Mouse (Mus musculus) ES-Bruce4 (cell line): ENCODE results near the gene Card14. TPM values are rescaled to one million over a fixed set of nuclear protein-coding genes. Genes with fewer than 3 reads are reported as not detected.

ENCODE experiments used
- H3K27ac ChIP-seq: 2 replicates; pipeline ENCODE4 v1.5.1; 2012; ENCODE audit warnings: low read length, inconsistent platforms; ENCODE audit not compliant: insufficient read depth
- H3K27me3 ChIP-seq: 2 replicates; pipeline ENCODE4 v1.6.1; 2012; ENCODE audit warnings: mild to moderate bottlenecking, low read length, inconsistent platforms; ENCODE audit not compliant: control insufficient read depth, poor library complexity, insufficient read depth, severe bottlenecking
- H3K36me3 ChIP-seq: 2 replicates; pipeline ENCODE4 v1.6.1; 2012; ENCODE audit warnings: inconsistent platforms, mild to moderate bottlenecking, low read length, moderate library complexity; ENCODE audit not compliant: control insufficient read depth, poor library complexity, insufficient read depth, severe bottlenecking
- H3K4me1 ChIP-seq: one replicate; pipeline ENCODE4 v1.8.1; 2011; ENCODE audit warnings: low read length; ENCODE audit not compliant: control insufficient read depth, insufficient read depth
- H3K4me3 ChIP-seq: 2 replicates; pipeline ENCODE4 v1.5.1; 2011; ENCODE audit warnings: low read depth, mild to moderate bottlenecking, low read length
- H3K9ac ChIP-seq: 2 replicates; pipeline ENCODE4 v1.6.1; 2012; ENCODE audit warnings: low read depth, mild to moderate bottlenecking, inconsistent platforms; ENCODE audit not compliant: poor library complexity, severe bottlenecking
- H3K9me3 ChIP-seq: replicated peaks from 2 replicates; pipeline ENCODE4 v1.6.1; 2012; ENCODE audit warnings: mild to moderate bottlenecking, low read length, inconsistent platforms; ENCODE audit not compliant: control insufficient read depth, poor library complexity, insufficient read depth, severe bottlenecking
- CTCF ChIP-seq: IDR thresholded peaks from one replicate; pipeline ENCODE4 v1.8.1; 2011; ENCODE audit warnings: low read depth, low read length
- EP300 ChIP-seq: IDR thresholded peaks from 2 replicates; pipeline ENCODE4 v1.6.1; 2011; ENCODE audit warnings: low read depth, low read length; ENCODE audit not compliant: insufficient read depth
- POLR2A ChIP-seq: IDR thresholded peaks from one replicate; pipeline ENCODE4 v1.8.1; 2011; ENCODE audit warnings: low read length; ENCODE audit not compliant: insufficient read depth
- polyA plus RNA-seq: library from polyadenylated mRNA; stranded (reverse); fragments of >200 nt; gene quantifications from 2 replicates; pipeline ENCODE4 v1.2.4, GENCODE M21; 2011; ENCODE audit warnings: low read depth; ENCODE audit not compliant: missing spikeins, insufficient read depth, insufficient read length

Gene Card14
- polyA plus RNA-seq, 1 experiment = not detected

- H3K9ac ChIP-seq = no peak overlapping the region
- H3K27me3 ChIP-seq = no peaks in the 10 kb centered on the region
- H3K27ac ChIP-seq = no peak overlapping the region
- H3K4me3 ChIP-seq = no peak overlapping the region
- no peaks in the 10 kb centered on the region for H3K36me3 ChIP-seq
- H3K4me1 ChIP-seq = no peaks in the 10 kb centered on the region
- no peaks in the 10 kb centered on the region for H3K9me3 ChIP-seq
- TF ChIP-seq CTCF (no peak), EP300 (no peak), POLR2A (no peak)
Measured at GRCm38 (mm10) chr11:119359089-119359488, 51.5 kb downstream of the Card14 start.

- peak overlapping the region; percentile 31 for H3K4me3 ChIP-seq
- TF ChIP-seq EP300 = no peak
- TF ChIP-seq CTCF = no peak
- H3K27me3 ChIP-seq = no peaks in the 10 kb centered on the region
- no peaks in the 10 kb centered on the region for H3K36me3 ChIP-seq
- no peaks in the 10 kb centered on the region for H3K9me3 ChIP-seq
- H3K4me1 ChIP-seq = no peaks in the 10 kb centered on the region
- H3K27ac ChIP-seq = no peak overlapping the region
- H3K9ac ChIP-seq = no peak overlapping the region
Measured at GRCm38 (mm10) chr11:119362769-119363533, 55.4 kb downstream of the Card14 start.

- Histone ChIP-seq H3K9ac (no peak overlapping the region), H3K4me3 (peak overlapping the region; percentile 31), H3K27ac (no peak overlapping the region)
Measured at GRCm38 (mm10) chr11:119363534-119364145, 56.1 kb downstream of the Card14 start.

GRCm38 (mm10) chr11:119375425-119375824, 67.9 kb downstream of the Card14 start:
- no peaks in the 10 kb centered on the region for H3K4me1 ChIP-seq
- no peaks in the 10 kb centered on the region for H3K36me3 ChIP-seq
- H3K4me3 ChIP-seq = no peak overlapping the region
- no peak for TF ChIP-seq POLR2A
- TF ChIP-seq CTCF = no peak
- TF ChIP-seq EP300 = no peak
- H3K9ac ChIP-seq = no peak overlapping the region
- no peaks in the 10 kb centered on the region for H3K9me3 ChIP-seq
- no peak overlapping the region for H3K27ac ChIP-seq
- H3K27me3 ChIP-seq = no peaks in the 10 kb centered on the region

More at GRCm38 (mm10) chr11:119363534-119364145, 56.1 kb downstream of the Card14 start:
- TF ChIP-seq CTCF (peak; percentile 92), POLR2A (no peak), EP300 (0 out of 2 replicates have a peak, but pooled peaks have one; percentile 25)
- Histone ChIP-seq H3K4me1 (no peaks in the 10 kb centered on the region), H3K9me3 (no peaks in the 10 kb centered on the region), H3K27me3 (no peaks in the 10 kb centered on the region), H3K36me3 (no peaks in the 10 kb centered on the region)

GRCm38 (mm10) chr11:119377326-119377725, 69.8 kb downstream of the Card14 start:
- Histone ChIP-seq H3K36me3 (no peaks in the 10 kb centered on the region), H3K27ac (no peak overlapping the region), H3K4me3 (no peak overlapping the region), H3K4me1 (no peaks in the 10 kb centered on the region), H3K27me3 (no peaks in the 10 kb centered on the region), H3K9me3 (no peaks in the 10 kb centered on the region), H3K9ac (no peak overlapping the region)
- no peak for TF ChIP-seq POLR2A
- no peak for TF ChIP-seq EP300
- TF ChIP-seq CTCF = no peak

- Histone ChIP-seq H3K27me3 (no peaks in the 10 kb centered on the region), H3K9ac (no peak overlapping the region), H3K4me3 (no peak overlapping the region), H3K4me1 (no peaks in the 10 kb centered on the region), H3K27ac (no peak overlapping the region), H3K36me3 (no peaks in the 10 kb centered on the region), H3K9me3 (no peaks in the 10 kb centered on the region)
- TF ChIP-seq POLR2A (no peak), EP300 (no peak), CTCF (no peak)
Measured at GRCm38 (mm10) chr11:119378551-119378950, 71.0 kb downstream of the Card14 start.
